Mouse (Mus musculus): Measurements from ENCODE around the gene Med20. TPM values are rescaled to one million over a fixed set of nuclear protein-coding genes. Genes with fewer than 3 reads are reported as not detected.

Med20 gene
- polyA plus RNA-seq, 1 experiment from 2014 or later: 44.8 TPM

- H3K9me3 ChIP-seq (ENCODE audit: control insufficient read depth, low read length): no peaks in the 10 kb centered on the region
- 96% methylated on average over 5 of the region's 5 CpGs for WGBS
- ATAC-seq (ENCODE audit: low FRiP score) (no peak), DNase-seq (ENCODE audit: low spot score) (no peak)
- no peak overlapping the region for H3K4me2 ChIP-seq (replicated peaks; ENCODE audit: low read depth, low read length)
- H3K36me3 ChIP-seq (ENCODE audit: control insufficient read depth, insufficient read depth, low read length): peaks cover 11% of the 10 kb centered on the region; the same call in 1 of the 2 replicates
- no peak overlapping the region for H3K9ac ChIP-seq (ENCODE audit: low read depth, low read length)
- H3K4me1 ChIP-seq (replicated peaks; ENCODE audit: control insufficient read depth, insufficient read depth, low read length): no peaks in the 10 kb centered on the region
- no peak overlapping the region for H3K27ac ChIP-seq (ENCODE audit: low read depth, low read length)
- H3K27me3 ChIP-seq (ENCODE audit: control insufficient read depth, insufficient read depth, low read length): no peaks in the 10 kb centered on the region
- no peak overlapping the region for H3K4me3 ChIP-seq (ENCODE audit: low read depth, low read length)
These were observed 14.6 kb downstream of the Med20 start for GRCm38 (mm10) chr17:47626031-47626430.

GRCm38 (mm10) chr17:47627791-47628190, 16.4 kb downstream of the Med20 start:
- Histone ChIP-seq H3K36me3 (ENCODE audit: control insufficient read depth, insufficient read depth, low read length) (peaks cover 11% of the 10 kb centered on the region; the same call in 1 of the 2 replicates), H3K9me3 (ENCODE audit: control insufficient read depth, low read length) (no peaks in the 10 kb centered on the region), H3K27ac (ENCODE audit: low read depth, low read length) (no peak overlapping the region), H3K4me1 (replicated peaks; ENCODE audit: control insufficient read depth, insufficient read depth, low read length) (0 out of 2 replicates have a peak, but pooled peaks cover 3% of the 10 kb centered on the region), H3K4me2 (replicated peaks; ENCODE audit: low read depth, low read length) (no peak overlapping the region; the same call in 1 of the 2 replicates), H3K4me3 (ENCODE audit: low read depth, low read length) (no peak overlapping the region), H3K27me3 (ENCODE audit: control insufficient read depth, insufficient read depth, low read length) (no peaks in the 10 kb centered on the region), H3K9ac (ENCODE audit: low read depth, low read length) (no peak overlapping the region; the same call in 1 of the 2 replicates)
- WGBS: 83% methylated on average over 2 of the region's 2 CpGs
- DNase-seq (ENCODE audit: low spot score) (no peak), ATAC-seq (ENCODE audit: low FRiP score) (no peak)

- peak overlapping the region; percentile 86 for H3K4me2 ChIP-seq (replicated peaks; ENCODE audit: low read depth, low read length)
- 0 out of 2 replicates have a peak, but pooled peaks cover 1% of the 10 kb centered on the region for H3K36me3 ChIP-seq (ENCODE audit: control insufficient read depth, insufficient read depth, low read length)
- no peaks in the 10 kb centered on the region for H3K9me3 ChIP-seq (ENCODE audit: control insufficient read depth, low read length)
- DNase-seq (ENCODE audit: low spot score) (peak; percentile 97), ATAC-seq (ENCODE audit: low FRiP score) (peak; percentile 94)
- 1% methylated on average over 54 of the region's 63 CpGs for WGBS
- peak overlapping the region; percentile 65 for H3K4me3 ChIP-seq (ENCODE audit: low read depth, low read length)
- H3K27ac ChIP-seq (ENCODE audit: low read depth, low read length): peak overlapping the region; percentile 85
- H3K9ac ChIP-seq (ENCODE audit: low read depth, low read length): peak overlapping the region; percentile 79
- no peaks in the 10 kb centered on the region for H3K27me3 ChIP-seq (ENCODE audit: control insufficient read depth, insufficient read depth, low read length)
- 0 out of 2 replicates have a peak, but pooled peaks cover 3% of the 10 kb centered on the region for H3K4me1 ChIP-seq (replicated peaks; ENCODE audit: control insufficient read depth, insufficient read depth, low read length)
These were observed 17.7 kb downstream of the Med20 start for GRCm38 (mm10) chr17:47628851-47629676.

GRCm38 (mm10) chr17:47629717-47630677, 18.6 kb downstream of the Med20 start:
- H3K4me1 ChIP-seq (replicated peaks; ENCODE audit: control insufficient read depth, insufficient read depth, low read length): 0 out of 2 replicates have a peak, but pooled peaks cover 3% of the 10 kb centered on the region
- H3K4me3 ChIP-seq (ENCODE audit: low read depth, low read length): peak overlapping the region; percentile 65
- H3K27me3 ChIP-seq (ENCODE audit: control insufficient read depth, insufficient read depth, low read length): no peaks in the 10 kb centered on the region
- peak overlapping the region; percentile 86 for H3K4me2 ChIP-seq (replicated peaks; ENCODE audit: low read depth, low read length)
- peak overlapping the region; percentile 79 for H3K9ac ChIP-seq (ENCODE audit: low read depth, low read length)
- DNase-seq (ENCODE audit: low spot score) (peak; percentile 59), ATAC-seq (ENCODE audit: low FRiP score) (peak; percentile 64)
- H3K36me3 ChIP-seq (ENCODE audit: control insufficient read depth, insufficient read depth, low read length): no peaks in the 10 kb centered on the region
- H3K9me3 ChIP-seq (ENCODE audit: control insufficient read depth, low read length): no peaks in the 10 kb centered on the region
- WGBS: under 1% methylated on average over 49 of the region's 61 CpGs
- peak overlapping the region; percentile 85 for H3K27ac ChIP-seq (ENCODE audit: low read depth, low read length)

- ATAC-seq (ENCODE audit: low FRiP score): no peak
These were observed 19.3 kb downstream of the Med20 start, which contains the start of gene Usp49 for GRCm38 (mm10) chr17:47630678-47631065. TSS of gene Usp49 (plus strand) at chr17:47630690.

GRCm38 (mm10) chr17:47632181-47632840, 20.9 kb downstream of the Med20 start:
- WGBS: 73% methylated on average over 4 of the region's 4 CpGs
- H3K9me3 ChIP-seq (ENCODE audit: control insufficient read depth, low read length): no peaks in the 10 kb centered on the region
- no peak overlapping the region for H3K4me2 ChIP-seq (replicated peaks; ENCODE audit: low read depth, low read length)
- H3K4me3 ChIP-seq (ENCODE audit: low read depth, low read length): no peak overlapping the region
- H3K27me3 ChIP-seq (ENCODE audit: control insufficient read depth, insufficient read depth, low read length): no peaks in the 10 kb centered on the region
- H3K9ac ChIP-seq (ENCODE audit: low read depth, low read length): no peak overlapping the region
- ATAC-seq (ENCODE audit: low FRiP score) (no peak), DNase-seq (ENCODE audit: low spot score) (no peak)
- no peak overlapping the region for H3K27ac ChIP-seq (ENCODE audit: low read depth, low read length)
- H3K4me1 ChIP-seq (replicated peaks; ENCODE audit: control insufficient read depth, insufficient read depth, low read length): 0 out of 2 replicates have a peak, but pooled peaks cover 3% of the 10 kb centered on the region
- H3K36me3 ChIP-seq (ENCODE audit: control insufficient read depth, insufficient read depth, low read length): no peaks in the 10 kb centered on the region

More at GRCm38 (mm10) chr17:47630678-47631065, 19.3 kb downstream of the Med20 start, which contains the start of gene Usp49:
- H3K9me3 ChIP-seq (ENCODE audit: control insufficient read depth, low read length): no peaks in the 10 kb centered on the region
- H3K27ac ChIP-seq (ENCODE audit: low read depth, low read length): peak within 1 kb of the TSS; percentile 85
- H3K27me3 ChIP-seq (ENCODE audit: control insufficient read depth, insufficient read depth, low read length): no peaks in the 10 kb centered on the region
- peak within 1 kb of the TSS; percentile 86 for H3K4me2 ChIP-seq (replicated peaks; ENCODE audit: low read depth, low read length)
- DNase-seq (ENCODE audit: low spot score): no peak
- H3K36me3 ChIP-seq (ENCODE audit: control insufficient read depth, insufficient read depth, low read length): no peaks in the 10 kb centered on the region
- H3K9ac ChIP-seq (ENCODE audit: low read depth, low read length): peak within 1 kb of the TSS; percentile 79
- peak within 1 kb of the TSS; percentile 65 for H3K4me3 ChIP-seq (ENCODE audit: low read depth, low read length)
- 0 out of 2 replicates have a peak, but pooled peaks cover 3% of the 10 kb centered on the region for H3K4me1 ChIP-seq (replicated peaks; ENCODE audit: control insufficient read depth, insufficient read depth, low read length)
- 0% methylated on average over 3 of the region's 3 CpGs for WGBS

GRCm38 (mm10) chr17:47633999-47634770, 22.8 kb downstream of the Med20 start:
- Histone ChIP-seq H3K36me3 (ENCODE audit: control insufficient read depth, insufficient read depth, low read length) (no peaks in the 10 kb centered on the region), H3K4me3 (ENCODE audit: low read depth, low read length) (no peak overlapping the region), H3K4me1 (replicated peaks; ENCODE audit: control insufficient read depth, insufficient read depth, low read length) (0 out of 2 replicates have a peak, but pooled peaks cover 3% of the 10 kb centered on the region), H3K27me3 (ENCODE audit: control insufficient read depth, insufficient read depth, low read length) (no peaks in the 10 kb centered on the region), H3K9me3 (ENCODE audit: control insufficient read depth, low read length) (no peaks in the 10 kb centered on the region), H3K27ac (ENCODE audit: low read depth, low read length) (no peak overlapping the region), H3K9ac (ENCODE audit: low read depth, low read length) (no peak overlapping the region), H3K4me2 (replicated peaks; ENCODE audit: low read depth, low read length) (no peak overlapping the region)
- ATAC-seq (ENCODE audit: low FRiP score) (no peak), DNase-seq (ENCODE audit: low spot score) (no peak)
- WGBS: 79% methylated on average over 7 of the region's 7 CpGs
